Mouse (Mus musculus) CD8-positive naive resting alpha-beta T cell, adult 2 months (primary cell): ENCODE measurements around the gene Sf3b2.
A peak's percentile ranks its signal among the peaks of the same experiment; 100 is the strongest.

ENCODE experiments used
- DNase-seq, 2 experiments: peaks; one replicate each; pipeline ENCODE4 v3.0.0; 2022; ENCODE audit warnings: low read depth in 2 of 2, low spot score in 2 of 2

Sf3b2 gene

GRCm38 (mm10) chr19:5294972-5295735, at the start of gene Sf3b2:
Gene Sf3b2, minus strand, starts transcription at chr19:5295455.
- peak; percentile 96 for DNase-seq

GRCm38 (mm10) chr19:5341360-5341759, 46.1 kb upstream of the Sf3b2 start:
- no peak for DNase-seq

- peak; percentile 66 to 76 for DNase-seq
These were observed 42.7 kb upstream of the Sf3b2 start for GRCm38 (mm10) chr19:5337975-5338374.

GRCm38 (mm10) chr19:5335441-5335840, 40.2 kb upstream of the Sf3b2 start, which contains the start of gene Catsper1:
Gene Catsper1, plus strand, starts transcription at chr19:5335741.
- no peak for DNase-seq

- DNase-seq: no peak
These were observed 39.5 kb upstream of the Sf3b2 start for GRCm38 (mm10) chr19:5334741-5335140.

- no peak for DNase-seq
These were observed 32.7 kb upstream of the Sf3b2 start for GRCm38 (mm10) chr19:5327970-5328369.

GRCm38 (mm10) chr19:5323801-5324200, 28.5 kb upstream of the Sf3b2 start:
- peak; percentile 16 to 39 for DNase-seq

- no peak for DNase-seq
These were observed 17.9 kb upstream of the Sf3b2 start for GRCm38 (mm10) chr19:5313189-5313588.

GRCm38 (mm10) chr19:5309025-5309424, 13.8 kb upstream of the Sf3b2 start:
- DNase-seq: no peak

GRCm38 (mm10) chr19:5306968-5307734, 11.9 kb upstream of the Sf3b2 start:
- no peak for DNase-seq

GRCm38 (mm10) chr19:5306279-5306678, 11.0 kb upstream of the Sf3b2 start:
- DNase-seq: no peak

GRCm38 (mm10) chr19:5302455-5302854, 7.2 kb upstream of the Sf3b2 start:
- DNase-seq: peak; percentile 69 to 77

GRCm38 (mm10) chr19:5300588-5300987, 5.3 kb upstream of the Sf3b2 start:
- DNase-seq: no peak

GRCm38 (mm10) chr19:5297903-5298800, 2.9 kb upstream of the Sf3b2 start, which contains the start of gene Gal3st3:
Gene Gal3st3, plus strand, starts transcription at chr19:5298331.
- DNase-seq: no peak

- DNase-seq: no peak
These were observed 1.4 kb upstream of the Sf3b2 start for GRCm38 (mm10) chr19:5296630-5297029.

- no peak for DNase-seq
These were observed 451 bp upstream of the Sf3b2 start for GRCm38 (mm10) chr19:5295736-5296075.

GRCm38 (mm10) chr19:5278381-5278780, 16.9 kb downstream of the Sf3b2 start:
- DNase-seq: no peak

GRCm38 (mm10) chr19:5277140-5277539, 18.1 kb downstream of the Sf3b2 start:
- no peak for DNase-seq

GRCm38 (mm10) chr19:5276531-5276930, 18.7 kb downstream of the Sf3b2 start:
- DNase-seq: no peak

GRCm38 (mm10) chr19:5275736-5276135, 19.5 kb downstream of the Sf3b2 start:
- DNase-seq: no peak

GRCm38 (mm10) chr19:5274641-5275040, 20.6 kb downstream of the Sf3b2 start:
- DNase-seq: no peak
